Mouse (Mus musculus) hindbrain, embryonic 10.5 days (tissue): ENCODE data around the gene Pafah1b2. TPM values are rescaled to one million over a fixed set of nuclear protein-coding genes. Genes with fewer than 3 reads are reported as not detected.
A peak's percentile ranks its signal among the peaks of the same experiment; 100 is the strongest.

Source experiments
- DNase-seq: peaks from one replicate; pipeline ENCODE4 v3.0.0-alpha.2; 2017; ENCODE audit warnings: low spot score
- H3K27ac ChIP-seq: fragments of 300-500 bp; sonication (generic); 2 replicates; pipeline ENCODE4 v1.5.1; 2016; ENCODE audit warnings: mild to moderate bottlenecking, moderate library complexity
- H3K27me3 ChIP-seq: fragments of 300-500 bp; sonication (generic); 2 replicates; pipeline ENCODE4 v1.6.1; 2016; ENCODE audit warnings: mild to moderate bottlenecking; ENCODE audit not compliant: poor library complexity, insufficient read depth, severe bottlenecking
- H3K36me3 ChIP-seq: fragments of 300-500 bp; sonication (generic); 2 replicates; pipeline ENCODE4 v1.6.1; 2016; ENCODE audit warnings: mild to moderate bottlenecking, moderate library complexity
- H3K4me1 ChIP-seq: fragments of 300-500 bp; sonication (generic); replicated peaks from 2 replicates; pipeline ENCODE4 v1.6.1; 2016; ENCODE audit warnings: mild to moderate bottlenecking
- H3K4me3 ChIP-seq: fragments of 300-500 bp; sonication (generic); 2 replicates; pipeline ENCODE4 v1.5.1; 2016; ENCODE audit warnings: mild to moderate bottlenecking, moderate library complexity
- H3K9me3 ChIP-seq: fragments of 300-500 bp; sonication (generic); 2 replicates; pipeline ENCODE4 v1.6.1; 2016; ENCODE audit warnings: mild to moderate bottlenecking, moderate library complexity
- WGBS: fragments of 180-500 bp; shearing (Covaris S2); methylation state at CpG from one replicate; pipeline ENCODE4 v1.1.7; 2016; 5-methylcytosine and 5-hydroxymethylcytosine counted together
- polyA plus RNA-seq: library from polyadenylated mRNA; unstranded; fragments of >200 nt; fragmentation: Nextera tagmentation; extraction: Ambion mirVana; gene quantifications from 2 replicates; pipeline ENCODE4 v1.2.1, GENCODE M21; 2016

The Pafah1b2 gene
- polyA plus RNA-seq, 1 experiment from 2014 or later, result 275 TPM

GRCm38 (mm10) chr9:45955107-45955963 lies 57.2 kb downstream of the Pafah1b2 start, which contains the start of gene Sidt2:
Sidt2 (minus strand) TSS chr9:45955258.
- peak within 1 kb of the TSS; percentile 92 for H3K27ac ChIP-seq
- H3K27me3 ChIP-seq, result no peaks in the 10 kb centered on the region
- H3K9me3 ChIP-seq, result no peaks in the 10 kb centered on the region
- under 1% methylated on average over 48 of the region's 48 CpGs for WGBS
- H3K36me3 ChIP-seq, result peaks cover 29% of the 10 kb centered on the region
- DNase-seq, result peak; percentile 89
- H3K4me1 ChIP-seq, result peaks cover 38% of the 10 kb centered on the region
- peak within 1 kb of the TSS; percentile 93 for H3K4me3 ChIP-seq

- peaks cover 38% of the 10 kb centered on the region for H3K4me1 ChIP-seq
- H3K27me3 ChIP-seq, result no peaks in the 10 kb centered on the region
- H3K9me3 ChIP-seq, result no peaks in the 10 kb centered on the region
- peak overlapping the region; percentile 92 for H3K27ac ChIP-seq
- H3K4me3 ChIP-seq, result peak overlapping the region; percentile 93
- H3K36me3 ChIP-seq, result peaks cover 33% of the 10 kb centered on the region
- peak; percentile 61 for DNase-seq
- WGBS, result under 1% methylated on average over 63 of the region's 63 CpGs
These were observed 58.0 kb downstream of the Pafah1b2 start for GRCm38 (mm10) chr9:45954294-45955106.

GRCm38 (mm10) chr9:45953511-45954293 lies 58.8 kb downstream of the Pafah1b2 start:
- H3K27ac ChIP-seq, result peak overlapping the region; percentile 92; the same call in 1 of the 2 replicates

GRCm38 (mm10) chr9:45952890-45953289 lies 59.6 kb downstream of the Pafah1b2 start:
- peaks cover 36% of the 10 kb centered on the region for H3K4me1 ChIP-seq
- DNase-seq, result no peak
- H3K4me3 ChIP-seq, result peak overlapping the region; percentile 93; the same call in 1 of the 2 replicates
- no peaks in the 10 kb centered on the region for H3K27me3 ChIP-seq
- 81% methylated on average over 7 of the region's 7 CpGs for WGBS
- no peak overlapping the region for H3K27ac ChIP-seq
- H3K36me3 ChIP-seq, result peaks cover 45% of the 10 kb centered on the region
- H3K9me3 ChIP-seq, result no peaks in the 10 kb centered on the region

More at GRCm38 (mm10) chr9:45953511-45954293, 58.8 kb downstream of the Pafah1b2 start:
- no peaks in the 10 kb centered on the region for H3K27me3 ChIP-seq
- H3K4me1 ChIP-seq, result peaks cover 36% of the 10 kb centered on the region
- peaks cover 37% of the 10 kb centered on the region for H3K36me3 ChIP-seq
- DNase-seq, result no peak
- 67% methylated on average over 13 of the region's 13 CpGs for WGBS
- H3K9me3 ChIP-seq, result no peaks in the 10 kb centered on the region
- peak overlapping the region; percentile 93 for H3K4me3 ChIP-seq

GRCm38 (mm10) chr9:45952057-45952456 lies 60.4 kb downstream of the Pafah1b2 start:
- Histone ChIP-seq H3K4me3 (no peak overlapping the region), H3K27me3 (no peaks in the 10 kb centered on the region), H3K36me3 (peaks cover 53% of the 10 kb centered on the region), H3K4me1 (peaks cover 36% of the 10 kb centered on the region), H3K27ac (no peak overlapping the region), H3K9me3 (no peaks in the 10 kb centered on the region)
- DNase-seq, result no peak
- WGBS, result 95% methylated on average over 4 of the region's 4 CpGs

GRCm38 (mm10) chr9:45946872-45947183 lies 65.7 kb downstream of the Pafah1b2 start:
- 0 out of 2 replicates have a peak, but pooled peaks cover under 1% of the 10 kb centered on the region for H3K4me1 ChIP-seq
- H3K36me3 ChIP-seq, result peaks cover 94% of the 10 kb centered on the region
- H3K4me3 ChIP-seq, result no peak overlapping the region
- no peaks in the 10 kb centered on the region for H3K9me3 ChIP-seq
- no peak for DNase-seq
- WGBS, result 92% methylated on average over 10 of the region's 10 CpGs
- H3K27ac ChIP-seq, result no peak overlapping the region
- H3K27me3 ChIP-seq, result no peaks in the 10 kb centered on the region

- DNase-seq, result no peak
- no peaks in the 10 kb centered on the region for H3K9me3 ChIP-seq
- peaks cover 95% of the 10 kb centered on the region for H3K36me3 ChIP-seq
- 88% methylated on average over 16 of the region's 16 CpGs for WGBS
- H3K27me3 ChIP-seq, result no peaks in the 10 kb centered on the region
- H3K27ac ChIP-seq, result no peak overlapping the region
- 0 out of 2 replicates have a peak, but pooled peaks cover 2% of the 10 kb centered on the region for H3K4me1 ChIP-seq
- H3K4me3 ChIP-seq, result no peak overlapping the region
These were observed 66.2 kb downstream of the Pafah1b2 start for GRCm38 (mm10) chr9:45946182-45946871.

- Histone ChIP-seq H3K4me1 (0 out of 2 replicates have a peak, but pooled peaks cover 2% of the 10 kb centered on the region), H3K27me3 (no peaks in the 10 kb centered on the region), H3K36me3 (peaks cover 98% of the 10 kb centered on the region), H3K9me3 (no peaks in the 10 kb centered on the region), H3K27ac (no peak overlapping the region), H3K4me3 (no peak overlapping the region)
- WGBS, result 92% methylated on average over 13 of the region's 13 CpGs
- no peak for DNase-seq
These were observed 66.8 kb downstream of the Pafah1b2 start for GRCm38 (mm10) chr9:45945721-45946120.

GRCm38 (mm10) chr9:45944506-45945400 lies 67.7 kb downstream of the Pafah1b2 start:
- DNase-seq, result no peak
- Histone ChIP-seq H3K4me3 (no peak overlapping the region), H3K9me3 (no peaks in the 10 kb centered on the region), H3K4me1 (0 out of 2 replicates have a peak, but pooled peaks cover 2% of the 10 kb centered on the region), H3K27ac (no peak overlapping the region), H3K36me3 (peaks cover 95% of the 10 kb centered on the region), H3K27me3 (no peaks in the 10 kb centered on the region)
- 88% methylated on average over 13 of the region's 13 CpGs for whole genome bisulfite sequencing

- Histone ChIP-seq H3K36me3 (peaks cover 95% of the 10 kb centered on the region), H3K4me1 (0 out of 2 replicates have a peak, but pooled peaks cover 2% of the 10 kb centered on the region), H3K27ac (no peak overlapping the region), H3K27me3 (no peaks in the 10 kb centered on the region), H3K4me3 (no peak overlapping the region), H3K9me3 (no peaks in the 10 kb centered on the region)
- 92% methylated on average over 8 of the region's 8 CpGs for WGBS
- no peak for DNase-seq
These were observed 68.6 kb downstream of the Pafah1b2 start for GRCm38 (mm10) chr9:45943628-45944505.
